Mouse (Mus musculus) bone marrow, adult 2 months (tissue): ENCODE measurements around the gene Mapkbp1.

Experiments used
- CTCF ChIP-seq: fragments of 200-500 bp; IDR thresholded peaks from 2 replicates; pipeline ENCODE4 v1.5.1; 2011; ENCODE audit warnings: low read length, control low read depth; ENCODE audit not compliant: control insufficient read depth, insufficient read depth
- POLR2A ChIP-seq: fragments of 200-500 bp; IDR thresholded peaks from 2 replicates; pipeline ENCODE4 v1.6.1; 2011; ENCODE audit warnings: low read depth, mild to moderate bottlenecking, control low read depth, low read length, borderline replicate concordance; ENCODE audit not compliant: control insufficient read depth

DNA sequence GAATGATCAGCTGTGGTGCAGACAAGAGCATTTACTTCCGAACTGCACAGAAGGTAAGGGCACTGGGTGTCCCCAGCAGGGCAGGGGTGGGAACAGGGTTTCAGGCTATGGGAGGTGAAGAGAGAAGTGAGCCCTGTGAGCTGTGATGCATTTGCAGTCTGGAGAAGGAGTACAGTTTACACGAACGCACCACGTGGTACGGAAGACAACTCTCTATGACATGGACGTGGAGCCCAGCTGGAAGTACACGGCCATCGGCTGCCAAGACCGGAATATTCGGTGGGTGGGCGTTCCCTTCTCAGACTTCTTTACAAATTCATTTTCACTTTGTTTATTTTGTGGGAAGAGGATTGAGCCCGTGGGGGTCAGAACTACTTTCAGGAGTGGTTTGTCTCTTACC is 45.1 kb downstream of the Mapkbp1 start:
- TF ChIP-seq CTCF (no peak), POLR2A (no peak)
